Mouse (Mus musculus): Measurements from ENCODE around the gene Spata3. TPM values are rescaled to one million over a fixed set of nuclear protein-coding genes. Genes with fewer than 3 reads are reported as not detected.
"Not testable (repeated sequence)": the region's sequence is repeated elsewhere in the genome, so short reads cannot be mapped to it uniquely, and the experiment has no call there.

Spata3 gene
- total and polyA plus RNA-seq, 2 experiments: not detected

DNA sequence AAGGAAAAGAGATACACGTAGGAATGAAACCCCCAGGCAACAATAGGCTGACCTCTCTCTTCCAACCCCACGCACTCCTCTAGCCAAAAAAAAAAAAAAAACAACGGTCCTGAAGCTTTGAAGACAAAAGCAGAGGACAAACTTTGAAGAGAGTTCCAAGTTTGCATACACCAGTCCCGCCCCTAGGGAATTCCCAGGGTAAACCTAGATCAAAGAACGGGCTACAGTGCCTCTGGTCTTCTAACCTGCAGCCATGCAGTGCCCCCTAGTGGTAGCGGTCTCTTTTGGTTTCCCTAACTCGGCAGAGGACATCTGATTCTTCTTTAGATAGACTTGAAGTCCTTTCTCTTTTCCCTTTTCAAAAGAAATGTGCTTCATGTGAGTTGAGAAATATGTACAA lies 8.8 kb upstream of the Spata3 start:
- Histone ChIP-seq H3K9ac (ENCODE audit: low read depth, low read length) (no peak overlapping the region), H3K4me1 (ENCODE audit: control insufficient read depth, insufficient read depth, low read length) (no peaks in the 10 kb centered on the region), H3K36me3 (ENCODE audit: control insufficient read depth, insufficient read depth, low read length) (no peaks in the 10 kb centered on the region), H3K27ac (replicated peaks; ENCODE audit: insufficient read depth, low read depth, low read length) (no peak overlapping the region), H3K27me3 (ENCODE audit: control insufficient read depth, insufficient read depth, low read length) (no peaks in the 10 kb centered on the region), H3K4me3 (ENCODE audit: insufficient read depth, low read depth, low read length) (no peak overlapping the region), H3K79me2 (ENCODE audit: control insufficient read depth, insufficient read depth, low read length) (no peaks in the 10 kb centered on the region)
- peak; percentile 79 for DNase-seq (ENCODE audit: extremely low read depth, low read depth, low spot score)
- WGBS: 2% methylated on average over 7 of the region's 7 CpGs
- TF ChIP-seq CTCF (IDR thresholded peaks at IDR 0.05; ENCODE audit: low read depth, low read length): peak; percentile 85
- TF ChIP-seq POLR2A (IDR thresholded peaks at IDR 0.05; ENCODE audit: extremely low read depth, insufficient read depth, low read length): no peak

DNA sequence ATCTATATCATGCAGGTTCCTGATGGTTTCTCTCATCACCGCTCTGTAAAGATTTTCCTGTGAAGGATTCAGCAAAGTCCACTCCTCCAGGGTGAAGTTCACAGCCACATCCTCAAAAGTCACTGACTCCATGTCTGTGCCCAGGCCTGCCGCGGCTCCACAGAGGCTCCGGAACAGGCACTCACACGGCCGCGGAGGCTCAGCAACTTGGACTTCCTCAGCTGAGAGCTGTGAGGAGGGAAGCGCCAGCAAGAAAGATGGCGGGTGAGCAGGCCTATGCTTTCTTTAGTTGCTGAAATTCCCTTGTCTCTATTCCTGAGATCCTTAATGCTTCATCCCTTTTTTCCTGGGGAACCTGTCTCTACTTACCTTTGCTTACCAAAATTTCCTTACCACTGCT lies 858 bp upstream of the Spata3 start:
- H3K27me3 ChIP-seq (ENCODE audit: control insufficient read depth, insufficient read depth, low read length); DNase-seq (ENCODE audit: extremely low read depth, low read depth, low spot score); H3K4me1 ChIP-seq (ENCODE audit: control insufficient read depth, insufficient read depth, low read length); H3K36me3 ChIP-seq (ENCODE audit: control insufficient read depth, insufficient read depth, low read length); H3K27ac ChIP-seq (replicated peaks; ENCODE audit: insufficient read depth, low read depth, low read length); H3K4me3 ChIP-seq (ENCODE audit: insufficient read depth, low read depth, low read length); H3K9ac ChIP-seq (ENCODE audit: low read depth, low read length); H3K79me2 ChIP-seq (ENCODE audit: control insufficient read depth, insufficient read depth, low read length): not testable (repeated sequence)
- 95% methylated on average over 9 of the region's 9 CpGs for WGBS

DNA sequence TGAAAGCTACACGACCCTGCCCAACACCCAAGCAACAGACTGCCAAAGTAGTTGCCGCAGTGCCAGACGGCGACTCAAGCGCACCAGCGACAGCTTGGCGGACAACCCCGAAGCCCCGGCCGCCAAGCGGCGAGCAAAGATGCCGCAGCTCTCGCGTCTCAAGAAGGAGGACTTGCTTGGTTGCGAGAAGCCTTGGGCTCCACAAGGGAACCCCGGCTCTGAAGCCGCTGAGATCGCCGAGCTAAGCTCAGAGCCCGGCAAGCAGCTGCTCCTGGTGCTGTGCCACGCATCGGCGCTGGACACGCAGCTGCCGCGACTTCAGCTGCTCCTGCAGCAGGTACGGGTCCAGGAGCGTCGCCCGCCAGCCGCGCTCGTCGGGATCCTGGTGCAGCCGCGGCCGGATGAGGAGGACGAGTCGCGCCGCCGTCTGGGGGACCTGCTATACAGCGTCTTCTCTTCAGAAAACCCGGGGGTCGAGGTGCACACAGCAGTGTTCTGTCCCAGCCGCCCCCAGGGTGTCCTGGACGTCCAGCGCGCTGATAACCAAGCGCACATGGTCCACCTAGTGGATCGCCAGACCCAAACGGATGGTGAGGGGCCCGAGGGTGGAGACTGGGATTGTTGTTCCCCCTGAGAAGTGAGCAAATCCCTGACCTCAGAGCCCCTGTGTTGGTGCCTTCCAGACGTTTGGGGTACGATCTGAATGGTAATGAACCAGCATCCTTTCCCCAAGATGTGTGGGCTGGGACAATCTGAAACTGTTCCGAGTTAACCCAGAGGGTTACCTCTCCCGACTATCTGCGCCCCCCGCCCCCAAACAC lies 1.8 kb downstream of the Spata3 start:
- peak; percentile 31; the same call in 1 of the 2 replicates for TF ChIP-seq CTCF (IDR thresholded peaks at IDR 0.05; ENCODE audit: low read depth, low read length)
- TF ChIP-seq POLR2A (IDR thresholded peaks at IDR 0.05; ENCODE audit: extremely low read depth, insufficient read depth, low read length): no peak
- no peaks in the 10 kb centered on the region for H3K79me2 ChIP-seq (ENCODE audit: control insufficient read depth, insufficient read depth, low read length)
- no peak for DNase-seq (ENCODE audit: extremely low read depth, low read depth, low spot score)
- 3% methylated on average over 60 of the region's 60 CpGs for WGBS
- H3K27ac ChIP-seq (replicated peaks; ENCODE audit: insufficient read depth, low read depth, low read length): no peak overlapping the region
- peak overlapping the region; percentile 10; the same call in 1 of the 2 replicates for H3K9ac ChIP-seq (ENCODE audit: low read depth, low read length)
- peak overlapping the region; percentile 29; the same call in 1 of the 2 replicates for H3K4me3 ChIP-seq (ENCODE audit: insufficient read depth, low read depth, low read length)
- H3K4me1 ChIP-seq (ENCODE audit: control insufficient read depth, insufficient read depth, low read length): no peaks in the 10 kb centered on the region
- H3K36me3 ChIP-seq (ENCODE audit: control insufficient read depth, insufficient read depth, low read length): no peaks in the 10 kb centered on the region
- no peaks in the 10 kb centered on the region for H3K27me3 ChIP-seq (ENCODE audit: control insufficient read depth, insufficient read depth, low read length)

DNA sequence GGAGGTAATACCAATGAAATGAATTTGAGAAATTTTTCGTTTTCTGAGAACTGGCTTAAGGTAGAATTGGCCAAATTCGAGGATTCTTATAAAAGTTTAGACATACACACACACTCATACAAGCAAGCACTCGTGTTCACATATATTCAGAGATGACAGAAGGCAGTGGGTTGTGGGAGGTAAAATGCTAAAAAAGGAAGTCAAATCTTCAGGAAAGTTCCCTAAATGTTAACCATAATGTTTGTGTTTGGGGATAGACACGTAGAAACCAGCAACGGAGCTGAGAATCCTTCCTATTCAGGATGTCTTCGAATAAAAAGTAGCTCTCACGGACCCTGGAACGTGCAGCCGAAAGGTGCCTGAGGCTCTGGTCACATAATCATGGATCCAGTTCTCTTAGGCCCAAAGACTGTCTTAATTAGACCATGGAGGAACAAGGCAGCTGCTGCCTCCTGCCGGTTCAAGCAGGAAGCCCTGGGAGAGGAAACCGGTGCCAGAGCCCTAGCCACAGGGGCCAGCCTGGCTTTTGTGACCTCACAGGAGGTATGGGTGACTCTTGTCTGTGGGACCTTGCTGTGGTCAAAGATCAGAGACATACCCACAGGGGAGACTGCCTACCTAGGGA lies 4.9 kb downstream of the Spata3 start:
- TF ChIP-seq CTCF (IDR thresholded peaks at IDR 0.05; ENCODE audit: low read depth, low read length) (no peak), POLR2A (IDR thresholded peaks at IDR 0.05; ENCODE audit: extremely low read depth, insufficient read depth, low read length) (no peak)
- no peak overlapping the region for H3K27ac ChIP-seq (replicated peaks; ENCODE audit: insufficient read depth, low read depth, low read length)
- DNase-seq (ENCODE audit: extremely low read depth, low read depth, low spot score): no peak
- no peaks in the 10 kb centered on the region for H3K79me2 ChIP-seq (ENCODE audit: control insufficient read depth, insufficient read depth, low read length)
- no peak overlapping the region for H3K9ac ChIP-seq (ENCODE audit: low read depth, low read length)
- no peaks in the 10 kb centered on the region for H3K4me1 ChIP-seq (ENCODE audit: control insufficient read depth, insufficient read depth, low read length)
- H3K27me3 ChIP-seq (ENCODE audit: control insufficient read depth, insufficient read depth, low read length): no peaks in the 10 kb centered on the region
- WGBS: 77% methylated on average over 11 of the region's 11 CpGs
- no peak overlapping the region for H3K4me3 ChIP-seq (ENCODE audit: insufficient read depth, low read depth, low read length)
- no peaks in the 10 kb centered on the region for H3K36me3 ChIP-seq (ENCODE audit: control insufficient read depth, insufficient read depth, low read length)

GRCm38 (mm10) chr1:86032273-86032987 lies 15.8 kb downstream of the Spata3 start:
- H3K4me3 ChIP-seq (ENCODE audit: insufficient read depth, low read depth, low read length): no peak overlapping the region
- H3K4me1 ChIP-seq (ENCODE audit: control insufficient read depth, insufficient read depth, low read length): peaks cover 5% of the 10 kb centered on the region
- WGBS: 57% methylated on average over 11 of the region's 11 CpGs
- DNase-seq (ENCODE audit: extremely low read depth, low read depth, low spot score): no peak
- no peaks in the 10 kb centered on the region for H3K36me3 ChIP-seq (ENCODE audit: control insufficient read depth, insufficient read depth, low read length)
- no peak for TF ChIP-seq POLR2A (IDR thresholded peaks at IDR 0.05; ENCODE audit: extremely low read depth, insufficient read depth, low read length)
- TF ChIP-seq CTCF (IDR thresholded peaks at IDR 0.05; ENCODE audit: low read depth, low read length): no peak
- no peak overlapping the region for H3K27ac ChIP-seq (replicated peaks; ENCODE audit: insufficient read depth, low read depth, low read length)
- H3K79me2 ChIP-seq (ENCODE audit: control insufficient read depth, insufficient read depth, low read length): no peaks in the 10 kb centered on the region
- H3K27me3 ChIP-seq (ENCODE audit: control insufficient read depth, insufficient read depth, low read length): no peaks in the 10 kb centered on the region
- H3K9ac ChIP-seq (ENCODE audit: low read depth, low read length): no peak overlapping the region

All from liver, adult 2 months (tissue).